Mouse (Mus musculus): ENCODE data around the gene Sass6. TPM values are rescaled to one million over a fixed set of nuclear protein-coding genes. Genes with fewer than 3 reads are reported as not detected.

Sass6 gene
- polyA plus RNA-seq, 1 experiment from 2014 or later = 21.0 TPM

- Histone ChIP-seq H3K27me3 (replicated peaks) (no peaks in the 10 kb centered on the region), H3K9me3 (replicated peaks) (no peaks in the 10 kb centered on the region), H3K27ac (ENCODE audit: poor library complexity, severe bottlenecking) (no peak overlapping the region), H3K4me2 (no peak overlapping the region), H3K9ac (no peak overlapping the region), H3K4me3 (no peak overlapping the region), H3K4me1 (replicated peaks) (0 out of 2 replicates have a peak, but pooled peaks cover 2% of the 10 kb centered on the region), H3K36me3 (peaks cover 71% of the 10 kb centered on the region)
- no peak for ATAC-seq (ENCODE audit: insufficient number of reproducible peaks, low FRiP score)
- 96% methylated on average over 3 of the region's 3 CpGs for WGBS
These were observed 39.3 kb downstream of the Sass6 start for GRCm38 (mm10) chr3:116634091-116634490.

GRCm38 (mm10) chr3:116634853-116635252 is 40.1 kb downstream of the Sass6 start:
- Histone ChIP-seq H3K9ac (no peak overlapping the region), H3K9me3 (replicated peaks) (no peaks in the 10 kb centered on the region), H3K4me2 (no peak overlapping the region), H3K36me3 (peaks cover 76% of the 10 kb centered on the region), H3K27me3 (replicated peaks) (no peaks in the 10 kb centered on the region), H3K4me3 (no peak overlapping the region), H3K27ac (ENCODE audit: poor library complexity, severe bottlenecking) (no peak overlapping the region), H3K4me1 (replicated peaks) (0 out of 2 replicates have a peak, but pooled peaks cover 2% of the 10 kb centered on the region)
- ATAC-seq (ENCODE audit: insufficient number of reproducible peaks, low FRiP score) = no peak
- WGBS = 88% methylated on average over 8 of the region's 8 CpGs

GRCm38 (mm10) chr3:116635799-116636198 is 41.0 kb downstream of the Sass6 start:
- Histone ChIP-seq H3K4me2 (no peak overlapping the region), H3K9ac (no peak overlapping the region), H3K27ac (ENCODE audit: poor library complexity, severe bottlenecking) (no peak overlapping the region), H3K9me3 (replicated peaks) (no peaks in the 10 kb centered on the region), H3K36me3 (peaks cover 78% of the 10 kb centered on the region), H3K4me1 (replicated peaks) (0 out of 2 replicates have a peak, but pooled peaks cover 2% of the 10 kb centered on the region), H3K27me3 (replicated peaks) (no peaks in the 10 kb centered on the region), H3K4me3 (no peak overlapping the region)
- ATAC-seq (ENCODE audit: insufficient number of reproducible peaks, low FRiP score) = no peak
- 71% methylated on average over 5 of the region's 5 CpGs for WGBS

DNA sequence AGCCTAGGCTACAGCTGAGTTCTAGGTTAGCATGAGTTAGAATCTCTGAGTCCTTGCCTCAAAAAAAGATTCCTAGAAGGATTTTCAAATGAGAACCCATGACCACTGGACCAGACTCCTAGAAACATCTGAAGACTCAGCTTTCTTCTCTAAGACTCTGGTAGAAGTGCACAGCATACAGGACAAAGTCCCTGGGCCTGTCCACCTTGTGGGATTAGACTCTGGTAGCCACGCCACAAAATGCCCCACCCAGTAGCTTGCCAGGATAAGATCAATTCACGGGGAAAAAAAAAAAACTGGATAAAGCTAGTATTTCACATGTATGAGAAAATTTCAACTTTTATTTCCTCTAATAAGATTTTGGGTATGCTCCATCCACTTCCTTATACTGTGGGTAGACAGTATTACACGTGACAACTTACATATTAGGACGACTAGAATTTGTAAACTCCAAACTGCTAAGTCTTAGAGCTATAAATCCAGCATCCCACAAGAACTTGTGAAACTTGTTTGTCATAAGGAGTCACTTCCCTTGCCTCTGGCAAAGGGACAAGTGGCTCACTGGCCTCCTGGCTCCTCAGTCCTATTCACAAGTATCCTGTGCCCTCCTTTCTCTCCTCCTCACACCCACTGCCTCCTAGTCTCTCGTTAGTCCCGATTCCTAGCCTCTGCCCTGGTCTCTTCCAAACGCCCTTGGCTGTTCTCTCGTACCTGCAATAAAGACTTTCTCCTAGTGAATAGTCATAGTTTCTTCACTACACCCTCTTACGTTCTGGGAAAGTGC is 43.1 kb downstream of the Sass6 start:
- no peak overlapping the region for H3K9ac ChIP-seq
- no peaks in the 10 kb centered on the region for H3K27me3 ChIP-seq (replicated peaks)
- H3K36me3 ChIP-seq = peaks cover 78% of the 10 kb centered on the region
- H3K27ac ChIP-seq (ENCODE audit: poor library complexity, severe bottlenecking) = no peak overlapping the region
- no peaks in the 10 kb centered on the region for H3K9me3 ChIP-seq (replicated peaks)
- 0 out of 2 replicates have a peak, but pooled peaks cover 2% of the 10 kb centered on the region for H3K4me1 ChIP-seq (replicated peaks)
- no peak overlapping the region for H3K4me3 ChIP-seq
- no peak overlapping the region for H3K4me2 ChIP-seq
- WGBS = 86% methylated on average over 9 of the region's 9 CpGs
- no peak for ATAC-seq (ENCODE audit: insufficient number of reproducible peaks, low FRiP score)

DNA sequence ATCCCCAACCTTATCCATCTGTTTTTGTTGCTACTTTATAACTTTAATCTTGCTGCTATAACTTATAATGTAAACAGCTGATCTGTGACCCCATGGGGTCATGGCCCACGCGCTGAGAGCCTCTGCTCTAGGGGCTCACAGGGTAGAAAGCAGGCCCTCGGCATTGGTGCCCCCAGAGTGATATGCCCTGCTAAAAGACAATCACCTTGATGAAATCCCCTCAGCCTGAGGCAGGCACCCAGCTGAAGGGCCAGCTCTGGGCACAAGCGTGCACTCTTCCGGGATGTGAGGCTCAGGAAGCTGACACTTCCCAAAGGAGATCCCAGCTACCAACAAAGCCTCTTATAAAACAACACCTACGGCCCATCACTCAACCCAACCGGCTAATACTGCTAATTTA is 43.8 kb downstream of the Sass6 start:
- Histone ChIP-seq H3K4me3 (no peak overlapping the region), H3K36me3 (peaks cover 78% of the 10 kb centered on the region), H3K9me3 (replicated peaks) (no peaks in the 10 kb centered on the region), H3K4me2 (no peak overlapping the region), H3K27me3 (replicated peaks) (no peaks in the 10 kb centered on the region), H3K9ac (no peak overlapping the region), H3K27ac (ENCODE audit: poor library complexity, severe bottlenecking) (no peak overlapping the region), H3K4me1 (replicated peaks) (0 out of 2 replicates have a peak, but pooled peaks cover 2% of the 10 kb centered on the region)
- no peak for ATAC-seq (ENCODE audit: insufficient number of reproducible peaks, low FRiP score)
- WGBS = 91% methylated on average over 7 of the region's 7 CpGs

GRCm38 (mm10) chr3:116640024-116640423 is 45.2 kb downstream of the Sass6 start:
- Histone ChIP-seq H3K4me2 (no peak overlapping the region), H3K9ac (no peak overlapping the region), H3K4me3 (no peak overlapping the region), H3K9me3 (replicated peaks) (no peaks in the 10 kb centered on the region), H3K27me3 (replicated peaks) (no peaks in the 10 kb centered on the region), H3K27ac (ENCODE audit: poor library complexity, severe bottlenecking) (no peak overlapping the region), H3K4me1 (replicated peaks) (0 out of 2 replicates have a peak, but pooled peaks cover 2% of the 10 kb centered on the region), H3K36me3 (peaks cover 77% of the 10 kb centered on the region)
- 78% methylated on average over 1 of the region's 1 CpGs for WGBS
- ATAC-seq (ENCODE audit: insufficient number of reproducible peaks, low FRiP score) = 0 out of 2 replicates have a peak, but pooled peaks have one; percentile 48

GRCm38 (mm10) chr3:116641811-116642371 is 47.1 kb downstream of the Sass6 start:
- no peak for ATAC-seq (ENCODE audit: insufficient number of reproducible peaks, low FRiP score)
- H3K27ac ChIP-seq (ENCODE audit: poor library complexity, severe bottlenecking) = no peak overlapping the region
- peaks cover 75% of the 10 kb centered on the region for H3K36me3 ChIP-seq
- H3K4me1 ChIP-seq (replicated peaks) = no peaks in the 10 kb centered on the region
- H3K27me3 ChIP-seq (replicated peaks) = no peaks in the 10 kb centered on the region
- H3K4me2 ChIP-seq = no peak overlapping the region
- H3K9ac ChIP-seq = no peak overlapping the region
- WGBS = 90% methylated on average over 6 of the region's 6 CpGs
- H3K4me3 ChIP-seq = no peak overlapping the region
- H3K9me3 ChIP-seq (replicated peaks) = no peaks in the 10 kb centered on the region

GRCm38 (mm10) chr3:116642373-116642772 is 47.6 kb downstream of the Sass6 start:
- Histone ChIP-seq H3K4me2 (no peak overlapping the region), H3K9ac (no peak overlapping the region), H3K4me1 (replicated peaks) (no peaks in the 10 kb centered on the region), H3K27me3 (replicated peaks) (no peaks in the 10 kb centered on the region), H3K4me3 (no peak overlapping the region), H3K27ac (ENCODE audit: poor library complexity, severe bottlenecking) (no peak overlapping the region), H3K9me3 (replicated peaks) (no peaks in the 10 kb centered on the region), H3K36me3 (peaks cover 77% of the 10 kb centered on the region)
- no peak for ATAC-seq (ENCODE audit: insufficient number of reproducible peaks, low FRiP score)
- WGBS = 78% methylated on average over 2 of the region's 2 CpGs

- Histone ChIP-seq H3K4me3 (no peak overlapping the region), H3K36me3 (peaks cover 67% of the 10 kb centered on the region), H3K4me2 (no peak overlapping the region), H3K4me1 (replicated peaks) (no peaks in the 10 kb centered on the region; the same call in 1 of the 2 replicates), H3K9me3 (replicated peaks) (no peaks in the 10 kb centered on the region), H3K27ac (ENCODE audit: poor library complexity, severe bottlenecking) (no peak overlapping the region), H3K27me3 (replicated peaks) (no peaks in the 10 kb centered on the region), H3K9ac (no peak overlapping the region)
- WGBS = 93% methylated on average over 1 of the region's 1 CpGs
- no peak for ATAC-seq (ENCODE audit: insufficient number of reproducible peaks, low FRiP score)
These were observed 51.6 kb downstream of the Sass6 start for GRCm38 (mm10) chr3:116646387-116646786.

DNA sequence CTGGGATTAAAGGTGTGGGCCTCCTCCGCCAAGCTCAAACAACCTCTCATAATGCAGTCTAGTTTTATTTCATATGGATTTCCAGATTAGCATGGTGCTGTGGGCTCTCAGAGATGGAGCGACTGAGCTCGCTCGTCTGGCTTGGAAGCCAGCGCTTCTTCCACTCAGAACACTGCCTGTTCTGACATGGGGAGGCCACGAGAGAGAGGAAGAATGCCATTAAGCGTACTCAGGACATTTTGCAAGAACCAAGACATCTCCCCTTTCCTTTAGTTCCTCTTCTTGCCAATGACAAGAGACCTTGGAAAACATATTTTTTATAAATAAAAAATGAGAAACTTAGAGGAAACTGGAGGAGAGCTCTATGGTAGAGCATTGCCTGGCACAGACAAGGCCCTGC is 54.0 kb downstream of the Sass6 start:
- no peaks in the 10 kb centered on the region for H3K27me3 ChIP-seq (replicated peaks)
- 94% methylated on average over 7 of the region's 7 CpGs for WGBS
- no peak overlapping the region for H3K4me3 ChIP-seq
- H3K9me3 ChIP-seq (replicated peaks) = no peaks in the 10 kb centered on the region
- H3K27ac ChIP-seq (ENCODE audit: poor library complexity, severe bottlenecking) = no peak overlapping the region
- H3K36me3 ChIP-seq = peaks cover 51% of the 10 kb centered on the region
- H3K4me1 ChIP-seq (replicated peaks) = peaks cover 16% of the 10 kb centered on the region
- no peak for ATAC-seq (ENCODE audit: insufficient number of reproducible peaks, low FRiP score)
- no peak overlapping the region for H3K4me2 ChIP-seq
- no peak overlapping the region for H3K9ac ChIP-seq

DNA sequence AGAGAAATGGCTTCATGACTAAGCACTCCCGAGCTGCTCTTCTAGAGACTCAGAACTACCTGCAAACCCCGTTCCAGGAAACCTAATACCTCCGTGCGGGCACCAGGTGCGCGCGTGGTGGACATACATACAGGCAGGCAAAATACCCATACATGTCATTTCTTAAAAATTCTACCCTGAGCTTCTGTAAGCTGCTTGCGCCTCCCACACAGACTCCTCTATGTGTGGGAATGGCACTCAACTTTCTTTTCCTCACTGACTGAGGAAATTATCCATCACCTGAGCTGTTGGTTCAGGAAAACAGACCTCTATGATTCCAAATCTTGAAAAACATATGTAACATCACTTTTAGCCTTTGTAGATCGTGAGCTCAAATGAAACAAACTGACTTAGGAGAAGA is 55.9 kb downstream of the Sass6 start:
- H3K4me1 ChIP-seq (replicated peaks) = peaks cover 19% of the 10 kb centered on the region
- whole genome bisulfite sequencing = 95% methylated on average over 9 of the region's 9 CpGs
- H3K4me3 ChIP-seq = no peak overlapping the region
- no peaks in the 10 kb centered on the region for H3K9me3 ChIP-seq (replicated peaks)
- ATAC-seq (ENCODE audit: insufficient number of reproducible peaks, low FRiP score) = no peak
- H3K9ac ChIP-seq = no peak overlapping the region
- H3K27me3 ChIP-seq (replicated peaks) = no peaks in the 10 kb centered on the region
- H3K27ac ChIP-seq (ENCODE audit: poor library complexity, severe bottlenecking) = no peak overlapping the region
- H3K4me2 ChIP-seq = no peak overlapping the region
- H3K36me3 ChIP-seq = peaks cover 35% of the 10 kb centered on the region
